Mouse (Mus musculus) heart, embryonic 12.5 days (tissue): ENCODE data around the gene Dlg1. TPM values are rescaled to one million over a fixed set of nuclear protein-coding genes. Genes with fewer than 3 reads are reported as not detected.

Experiments
- ATAC-seq: fragments of 200-750 bp; cut with Nextera tagmentation; 2 replicates; pipeline ENCODE4 v1.8.0; 2017; ENCODE audit warnings: moderate TSS enrichment, moderate library complexity; ENCODE audit not compliant: insufficient number of reproducible peaks, low FRiP score
- H3K27ac ChIP-seq: fragments of 300-500 bp; sonication (generic); 2 replicates; pipeline ENCODE4 v1.5.1; 2016; ENCODE audit warnings: mild to moderate bottlenecking, moderate library complexity; ENCODE audit not compliant: poor library complexity, severe bottlenecking
- H3K27me3 ChIP-seq: fragments of 300-500 bp; sonication (generic); replicated peaks from 2 replicates; pipeline ENCODE4 v1.6.1; 2016; ENCODE audit warnings: mild to moderate bottlenecking, moderate library complexity
- H3K36me3 ChIP-seq: fragments of 300-500 bp; sonication (generic); 2 replicates; pipeline ENCODE4 v1.6.1; 2016; ENCODE audit warnings: mild to moderate bottlenecking, moderate library complexity
- H3K4me1 ChIP-seq: fragments of 300-500 bp; sonication (generic); replicated peaks from 2 replicates; pipeline ENCODE4 v1.6.1; 2016; ENCODE audit warnings: mild to moderate bottlenecking
- H3K4me2 ChIP-seq: fragments of 300-500 bp; sonication (generic); 2 replicates; pipeline ENCODE4 v1.6.1; 2016; ENCODE audit warnings: mild to moderate bottlenecking, moderate library complexity
- H3K4me3 ChIP-seq: fragments of 300-500 bp; sonication (generic); 2 replicates; pipeline ENCODE4 v1.5.1; 2016; ENCODE audit warnings: mild to moderate bottlenecking
- H3K9ac ChIP-seq: fragments of 300-500 bp; sonication (generic); 2 replicates; pipeline ENCODE4 v1.6.1; 2016; ENCODE audit warnings: mild to moderate bottlenecking, moderate library complexity
- H3K9me3 ChIP-seq: fragments of 300-500 bp; sonication (generic); replicated peaks from 2 replicates; pipeline ENCODE4 v1.6.1; 2016; ENCODE audit warnings: mild to moderate bottlenecking, moderate library complexity
- WGBS: fragments of 180-500 bp; shearing (Covaris S2); methylation state at CpG from one replicate; pipeline ENCODE4 v1.1.7; 2016; 5-methylcytosine and 5-hydroxymethylcytosine counted together
- polyA plus RNA-seq: library from polyadenylated mRNA; unstranded; fragments of >200 nt; fragmentation: Nextera tagmentation; extraction: Ambion mirVana; gene quantifications from 2 replicates; pipeline ENCODE4 v1.2.1, GENCODE M21; 2016

Gene Dlg1
- polyA plus RNA-seq, 1 experiment from 2014 or later: 21.9 TPM

GRCm38 (mm10) chr16:31657502-31657901, 5.7 kb upstream of the Dlg1 start:
- Histone ChIP-seq H3K27ac (no peak overlapping the region), H3K36me3 (no peaks in the 10 kb centered on the region), H3K4me2 (no peak overlapping the region), H3K4me1 (peaks cover 5% of the 10 kb centered on the region), H3K9me3 (no peaks in the 10 kb centered on the region), H3K27me3 (no peaks in the 10 kb centered on the region), H3K9ac (no peak overlapping the region), H3K4me3 (no peak overlapping the region)
- 22% methylated on average over 2 of the region's 2 CpGs for WGBS
- ATAC-seq: no peak

DNA sequence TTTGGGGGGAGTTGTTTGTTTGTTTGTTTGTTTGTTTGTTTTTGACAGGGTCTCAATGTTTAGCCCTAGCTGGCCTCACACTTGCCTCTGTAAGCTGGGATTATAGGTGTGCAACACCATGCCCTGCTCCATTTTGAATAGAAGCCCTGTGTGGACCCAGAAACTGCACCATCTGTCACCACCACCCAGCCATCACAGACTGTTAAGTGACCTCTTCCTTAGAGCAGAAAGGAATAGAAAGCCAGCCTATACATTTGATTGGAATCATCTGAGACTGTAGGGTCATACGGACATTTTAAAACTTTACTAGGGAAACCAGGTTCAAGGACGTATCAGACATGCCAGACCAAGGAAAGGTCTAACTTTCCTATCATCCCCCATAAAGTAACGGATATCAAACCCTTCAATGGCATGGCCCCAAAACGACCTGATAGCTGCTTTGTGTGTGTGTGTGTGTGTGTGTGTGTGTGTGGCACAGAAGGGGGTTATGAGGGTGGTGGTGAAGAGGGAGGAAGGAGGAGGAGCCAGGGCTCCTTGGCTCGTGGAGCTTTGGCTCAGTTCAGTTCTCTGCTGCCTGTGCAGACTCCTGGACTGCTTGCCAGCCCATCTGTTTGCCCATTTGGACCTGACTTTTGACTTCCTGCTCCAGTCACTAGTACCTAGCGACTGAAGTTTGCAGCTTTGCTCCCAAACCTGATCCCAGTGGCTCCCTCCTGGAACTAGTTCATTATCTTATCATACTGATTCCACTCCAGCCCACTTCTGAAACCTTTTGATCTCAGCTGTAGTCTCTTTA, 4.5 kb upstream of the Dlg1 start:
- no peak for ATAC-seq
- H3K4me2 ChIP-seq: no peak overlapping the region
- H3K4me1 ChIP-seq: peaks cover 9% of the 10 kb centered on the region
- H3K27me3 ChIP-seq: no peaks in the 10 kb centered on the region
- no peak overlapping the region for H3K9ac ChIP-seq
- H3K9me3 ChIP-seq: no peaks in the 10 kb centered on the region
- H3K27ac ChIP-seq: no peak overlapping the region
- 41% methylated on average over 6 of the region's 6 CpGs for WGBS
- H3K36me3 ChIP-seq: no peaks in the 10 kb centered on the region
- no peak overlapping the region for H3K4me3 ChIP-seq

GRCm38 (mm10) chr16:31659453-31659852, 3.8 kb upstream of the Dlg1 start:
- Histone ChIP-seq H3K36me3 (no peaks in the 10 kb centered on the region), H3K27ac (no peak overlapping the region), H3K27me3 (no peaks in the 10 kb centered on the region), H3K9ac (no peak overlapping the region), H3K4me3 (no peak overlapping the region), H3K4me1 (peaks cover 9% of the 10 kb centered on the region), H3K9me3 (no peaks in the 10 kb centered on the region), H3K4me2 (no peak overlapping the region)
- no peak for ATAC-seq
- WGBS: 60% methylated on average over 5 of the region's 5 CpGs

DNA sequence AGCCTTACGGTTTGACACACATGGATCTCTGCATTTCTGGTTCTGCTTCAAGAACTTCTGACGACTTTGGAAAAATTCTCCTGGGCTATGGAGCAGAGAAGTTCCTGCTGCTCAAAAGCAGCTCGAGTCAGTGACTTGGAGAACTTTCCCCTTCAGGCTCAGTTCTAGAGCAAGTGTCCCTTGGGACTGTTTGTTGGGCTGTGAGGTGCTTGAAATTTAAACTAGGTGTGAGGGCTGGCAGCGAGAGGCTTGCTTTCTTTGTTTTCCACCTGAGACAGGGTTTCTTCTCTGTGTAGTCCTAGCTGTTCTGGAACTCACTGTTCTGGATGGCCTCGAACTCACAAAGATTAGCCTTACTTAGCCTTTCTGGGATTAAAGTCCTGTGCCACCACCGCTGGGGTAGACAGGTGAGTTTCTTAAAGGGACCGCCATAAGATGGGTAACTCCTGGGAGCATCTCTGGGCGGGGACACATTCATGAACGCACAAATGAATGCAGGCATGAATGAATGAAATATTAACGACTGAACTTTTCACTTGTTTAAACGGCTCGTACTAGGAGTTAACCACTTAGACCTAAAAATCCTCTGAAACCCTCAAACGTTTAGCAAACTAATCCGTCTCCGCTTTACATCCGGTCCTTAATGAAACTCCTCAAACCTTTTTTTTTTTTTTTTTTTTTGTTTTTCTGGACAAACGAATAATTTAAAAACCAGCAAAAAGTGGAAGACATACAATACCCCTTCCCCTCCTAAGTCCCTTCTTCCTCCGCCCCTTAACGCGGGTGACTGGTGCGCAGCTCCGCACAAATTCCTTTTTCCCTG, 476 bp upstream of the Dlg1 start:
- H3K36me3 ChIP-seq: peaks cover 13% of the 10 kb centered on the region
- WGBS: 11% methylated on average over 22 of the region's 22 CpGs
- peak; percentile 23; the same call in 1 of the 2 replicates for ATAC-seq

GRCm38 (mm10) chr16:31664287-31664597, 999 bp downstream of the Dlg1 start:
- H3K4me2 ChIP-seq: peak overlapping the region; percentile 96
- peaks cover 16% of the 10 kb centered on the region for H3K36me3 ChIP-seq
- H3K27me3 ChIP-seq: no peaks in the 10 kb centered on the region
- peak; percentile 82 for ATAC-seq
- no peaks in the 10 kb centered on the region for H3K9me3 ChIP-seq
- 0% methylated on average over 34 of the region's 36 CpGs for WGBS
- peaks cover 17% of the 10 kb centered on the region; the same call in 1 of the 2 replicates for H3K4me1 ChIP-seq
- H3K4me3 ChIP-seq: peak overlapping the region; percentile 82
- peak overlapping the region; percentile 96 for H3K27ac ChIP-seq
- H3K9ac ChIP-seq: peak overlapping the region; percentile 90

More for the DNA sequence above, 476 bp upstream of the Dlg1 start:
- peak overlapping the region; percentile 82 for H3K4me3 ChIP-seq
- H3K27ac ChIP-seq: peak overlapping the region; percentile 96
- H3K9me3 ChIP-seq: no peaks in the 10 kb centered on the region
- peak overlapping the region; percentile 96 for H3K4me2 ChIP-seq
- peaks cover 22% of the 10 kb centered on the region for H3K4me1 ChIP-seq
- H3K27me3 ChIP-seq: no peaks in the 10 kb centered on the region
- H3K9ac ChIP-seq: peak overlapping the region; percentile 90

- H3K27me3 ChIP-seq: no peaks in the 10 kb centered on the region
- H3K9me3 ChIP-seq: no peaks in the 10 kb centered on the region
- no peak overlapping the region for H3K27ac ChIP-seq
- H3K36me3 ChIP-seq: peaks cover 24% of the 10 kb centered on the region
- ATAC-seq: no peak
- no peak overlapping the region for H3K4me3 ChIP-seq
- no peak overlapping the region for H3K9ac ChIP-seq
- H3K4me1 ChIP-seq: no peaks in the 10 kb centered on the region; the same call in 1 of the 2 replicates
- no peak overlapping the region for H3K4me2 ChIP-seq
- 83% methylated on average over 1 of the region's 1 CpGs for WGBS
These were observed 9.0 kb downstream of the Dlg1 start for GRCm38 (mm10) chr16:31672202-31672601.

- Histone ChIP-seq H3K27me3 (no peaks in the 10 kb centered on the region), H3K4me1 (peaks cover 4% of the 10 kb centered on the region; the same call in 1 of the 2 replicates), H3K27ac (no peak overlapping the region), H3K9ac (no peak overlapping the region), H3K4me2 (no peak overlapping the region), H3K36me3 (0 out of 2 replicates have a peak, but pooled peaks cover 2% of the 10 kb centered on the region), H3K4me3 (no peak overlapping the region), H3K9me3 (no peaks in the 10 kb centered on the region)
- no peak for ATAC-seq
- 62% methylated on average over 4 of the region's 4 CpGs for WGBS
These were observed 14.2 kb downstream of the Dlg1 start for GRCm38 (mm10) chr16:31677463-31677862.

DNA sequence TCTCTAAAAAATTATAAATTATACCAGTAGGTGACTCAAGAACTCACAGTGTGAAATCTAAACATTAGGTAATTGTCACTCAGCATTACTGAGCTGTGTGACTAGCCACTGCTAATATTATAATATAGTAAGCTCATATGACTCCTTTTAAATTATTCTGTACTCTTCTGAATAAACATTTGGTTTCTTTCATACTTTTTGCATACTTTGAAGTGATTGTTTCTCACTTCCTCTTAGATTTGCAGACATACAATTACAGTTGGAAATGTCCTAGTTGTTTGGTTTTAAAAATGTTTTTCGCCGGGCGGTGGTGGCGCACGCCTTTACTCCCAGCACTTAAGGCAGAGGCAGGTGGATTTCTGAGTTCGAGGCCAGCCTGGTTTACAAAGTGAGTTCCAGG, 19.0 kb downstream of the Dlg1 start:
- H3K9ac ChIP-seq: no peak overlapping the region
- H3K4me2 ChIP-seq: no peak overlapping the region
- 93% methylated on average over 6 of the region's 6 CpGs for WGBS
- peaks cover 13% of the 10 kb centered on the region; the same call in 1 of the 2 replicates for H3K36me3 ChIP-seq
- no peak for ATAC-seq
- no peak overlapping the region for H3K27ac ChIP-seq
- peaks cover 4% of the 10 kb centered on the region; the same call in 1 of the 2 replicates for H3K4me1 ChIP-seq
- H3K9me3 ChIP-seq: no peaks in the 10 kb centered on the region
- no peak overlapping the region for H3K4me3 ChIP-seq
- no peaks in the 10 kb centered on the region for H3K27me3 ChIP-seq

GRCm38 (mm10) chr16:31683670-31684430, 20.6 kb downstream of the Dlg1 start:
- ATAC-seq: no peak
- H3K9me3 ChIP-seq: no peaks in the 10 kb centered on the region
- WGBS: 86% methylated on average over 9 of the region's 9 CpGs
- no peak overlapping the region for H3K4me3 ChIP-seq
- H3K27ac ChIP-seq: no peak overlapping the region
- H3K9ac ChIP-seq: no peak overlapping the region
- H3K4me1 ChIP-seq: no peaks in the 10 kb centered on the region
- no peaks in the 10 kb centered on the region for H3K27me3 ChIP-seq
- no peak overlapping the region for H3K4me2 ChIP-seq
- peaks cover 13% of the 10 kb centered on the region; the same call in 1 of the 2 replicates for H3K36me3 ChIP-seq

- no peak for ATAC-seq
- WGBS: 90% methylated on average over 4 of the region's 4 CpGs
- no peak overlapping the region for H3K4me2 ChIP-seq
- H3K9ac ChIP-seq: no peak overlapping the region
- no peaks in the 10 kb centered on the region for H3K4me1 ChIP-seq
- no peaks in the 10 kb centered on the region for H3K9me3 ChIP-seq
- H3K27ac ChIP-seq: no peak overlapping the region
- no peak overlapping the region for H3K4me3 ChIP-seq
- peaks cover 13% of the 10 kb centered on the region; the same call in 1 of the 2 replicates for H3K36me3 ChIP-seq
- no peaks in the 10 kb centered on the region for H3K27me3 ChIP-seq
These were observed 21.5 kb downstream of the Dlg1 start for GRCm38 (mm10) chr16:31684771-31685170.

- no peak for ATAC-seq
- Histone ChIP-seq H3K4me2 (no peak overlapping the region), H3K4me1 (peaks cover under 1% of the 10 kb centered on the region), H3K9me3 (no peaks in the 10 kb centered on the region), H3K36me3 (peaks cover 13% of the 10 kb centered on the region; the same call in 1 of the 2 replicates), H3K27me3 (no peaks in the 10 kb centered on the region), H3K27ac (no peak overlapping the region), H3K4me3 (no peak overlapping the region), H3K9ac (no peak overlapping the region)
These were observed 24.5 kb downstream of the Dlg1 start for GRCm38 (mm10) chr16:31687766-31688165.
